Mouse (Mus musculus): Measurements from ENCODE around the gene Fau.

DNA sequence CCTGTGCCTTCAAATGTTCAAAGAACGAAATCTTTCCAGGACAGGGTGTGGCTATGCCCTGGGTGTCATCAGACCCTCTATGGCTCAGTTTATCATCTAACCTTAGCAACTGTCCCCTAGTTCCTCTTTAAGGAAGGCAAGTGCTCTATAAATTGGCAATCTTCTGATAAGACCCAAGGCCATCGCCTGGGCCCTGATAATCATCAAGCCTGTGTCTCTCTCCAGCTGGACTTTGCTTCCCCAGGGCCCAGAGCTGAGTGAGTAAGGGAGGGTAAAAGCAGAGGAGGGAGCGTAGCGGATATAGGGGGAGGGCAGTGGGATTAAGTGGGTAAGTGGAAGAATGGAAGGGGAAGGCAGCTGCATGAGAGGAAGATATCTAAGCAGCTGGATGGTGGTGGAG lies 46.8 kb downstream of the Fau start:
- TF ChIP-seq GATA1 (IDR thresholded peaks at IDR 0.05; ENCODE audit: low read length) (no peak), TAL1 (IDR thresholded peaks at IDR 0.05; ENCODE audit: low read length) (no peak)
